9 mouse cellular contexts compared by ENCODE assay signal in the genomic region with DNA sequence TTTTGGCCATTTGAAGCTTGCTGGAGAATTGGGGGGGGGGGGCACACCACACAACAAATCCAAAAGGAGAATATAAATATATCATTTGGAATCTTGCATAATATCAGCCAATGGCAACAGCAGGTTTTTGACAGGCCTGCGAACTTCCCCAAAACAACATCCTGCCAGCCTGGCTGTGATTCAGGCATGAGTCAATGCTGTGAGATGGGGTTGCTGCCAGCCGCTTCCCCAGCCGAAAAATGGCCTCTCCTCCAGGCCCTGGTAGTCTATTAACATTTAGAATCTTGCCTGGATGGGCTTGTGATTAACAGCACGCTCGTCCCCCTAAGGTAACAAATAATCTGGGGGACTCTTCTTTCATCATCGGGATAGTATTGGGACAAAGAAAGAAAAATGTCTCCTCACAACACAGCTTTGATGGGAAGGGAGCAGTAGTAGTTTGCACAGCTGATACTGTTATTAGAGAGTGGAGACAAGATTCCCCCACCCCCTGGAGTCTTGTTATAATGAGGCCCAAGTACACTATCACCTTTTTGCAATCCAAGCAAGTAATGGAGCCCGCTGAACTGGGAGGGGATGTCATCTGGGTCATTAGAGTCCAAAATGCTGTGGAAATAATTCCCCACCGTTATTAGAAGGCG.
DNase-seq lines count a peak whose midpoint lies in the region; TF ChIP-seq lines count a peak whose summit lies in the region.
"Had no signal": no experiment of that assay in that cellular context is flagged by ENCODE, and none has a peak within 500 bp of the region (broad histone marks: within the 10 kb centered on the region; RNA-seq: fewer than 3 reads in every experiment).

No protein-coding gene starts in this region.

- no peak for TF ChIP-seq POLR2A in cortical plate, adult 2 months (IDR thresholded peaks at IDR 0.05; ENCODE audit: extremely low read depth, insufficient read depth, low read length)
- no peak for TF ChIP-seq POLR2A in myocyte (IDR thresholded peaks at IDR 0.05; ENCODE audit: insufficient read length, low read depth)

- H3K27ac ChIP-seq in cortical plate, adult 2 months (ENCODE audit: insufficient read depth, low read length) = peak overlapping the region; percentile 54; the same call in 1 of the 2 replicates
- H3K27ac ChIP-seq: embryonic facial prominence, embryonic 12.5 days had no signal

- H3K36me3 ChIP-seq in myocyte (ENCODE audit: control insufficient read depth, insufficient read depth) = no peaks in the 10 kb centered on the region
- H3K36me3 ChIP-seq: embryonic facial prominence, embryonic 12.5 days had no signal

- TF ChIP-seq CTCF in cortical plate, adult 2 months (IDR thresholded peaks at IDR 0.05; ENCODE audit: extremely low read depth, insufficient read depth, low read length) = no peak

- no peaks in the 10 kb centered on the region for H3K27me3 ChIP-seq in myocyte (ENCODE audit: control insufficient read depth, insufficient read depth, insufficient read length)
- H3K27me3 ChIP-seq: embryonic facial prominence, embryonic 12.5 days had no signal

- H3K4me2 ChIP-seq in myocyte (ENCODE audit: low read depth) = peak overlapping the region; percentile 34
- H3K4me2 ChIP-seq: embryonic facial prominence, embryonic 12.5 days had no signal

- H3K4me3 ChIP-seq in cortical plate, adult 2 months (ENCODE audit: insufficient read depth, low read length) = no peak overlapping the region
- no peak overlapping the region for H3K4me3 ChIP-seq in myocyte
- H3K4me3 ChIP-seq: embryonic facial prominence, embryonic 12.5 days had no signal

- H3ac ChIP-seq in myocyte (ENCODE audit: control insufficient read depth, insufficient read length) = no peak overlapping the region

- H3K4me1 ChIP-seq in cortical plate, adult 2 months (ENCODE audit: control insufficient read depth, insufficient read depth, low read length) = peaks cover 7% of the 10 kb centered on the region

- H3K79me2 ChIP-seq in myocyte (ENCODE audit: control insufficient read depth, insufficient read depth) = no peaks in the 10 kb centered on the region

- DNase-seq in gastrocnemius, adult 18-20 months (ENCODE audit: low spot score) = peak; percentile 36
- DNase-seq in gastrocnemius, adult 8-10 months (ENCODE audit: low spot score in 2 of 2) = no peak
- DNase-seq in adrenal gland, adult (ENCODE audit: inconsistent age in 2 of 2, low spot score in 1 of 2) = peak; percentile 79 to 91
- peak; percentile 75 to 83 for DNase-seq in layer of hippocampus, adult 8-10 months (ENCODE audit: low spot score in 2 of 2)
- no peak for DNase-seq in spleen, postnatal 4 days (ENCODE audit: low spot score in 2 of 2)
- DNase-seq in thymus, postnatal 14 days = no peak

TF ChIP-seq in myocyte, 11 proteins besides CTCF, POLR2A, EP300 and RAD21:
- TF ChIP-seq TCF12 (IDR thresholded peaks at IDR 0.05; ENCODE audit: insufficient read depth, poor library complexity, severe bottlenecking) (no peak), MYOD1 (IDR thresholded peaks at IDR 0.05; ENCODE audit: control insufficient read depth in 1 of 3, insufficient read length in 2 of 3, low read depth in 2 of 3) (no peak), CEBPB (IDR thresholded peaks at IDR 0.05; ENCODE audit: insufficient read depth, poor library complexity, severe bottlenecking) (0 out of 2 replicates have a peak, but pooled peaks have one; percentile 2), USF1 (IDR thresholded peaks at IDR 0.05; ENCODE audit: low read depth) (no peak), MYOG (IDR thresholded peaks at IDR 0.05; ENCODE audit: control insufficient read depth in 1 of 3, insufficient read depth in 1 of 3, insufficient read length in 2 of 3, low read depth in 2 of 3) (no peak), E2F4 (IDR thresholded peaks at IDR 0.05; ENCODE audit: insufficient read depth) (no peak), POLR2AphosphoS2 (IDR thresholded peaks at IDR 0.05; ENCODE audit: insufficient read length, low read depth) (no peak), TCF3 (IDR thresholded peaks at IDR 0.05; ENCODE audit: insufficient read length, low read depth) (no peak)

Comparison
In these comparisons a context has a peak if more than half of its experiments do, and no peak if none do; other contexts are left out.
1. DNase-seq: peak in gastrocnemius, adult 18-20 months (single experiment), adrenal gland, adult (2 of 2) and layer of hippocampus, adult 8-10 months (2 of 2); none in gastrocnemius, adult 8-10 months (0 of 2), spleen, postnatal 4 days (0 of 2) and thymus, postnatal 14 days (single experiment).